Mouse (Mus musculus) testis, adult 2 months (tissue): ENCODE data around the gene Rgs9. TPM values are rescaled to one million over a fixed set of nuclear protein-coding genes. Genes with fewer than 3 reads are reported as not detected.

Source experiments
- H3K27ac ChIP-seq: fragments of 200-500 bp; 2 replicates; pipeline ENCODE4 v1.5.1; 2012; ENCODE audit warnings: low read depth, low read length; ENCODE audit not compliant: control insufficient read depth, insufficient read depth
- H3K27me3 ChIP-seq: fragments of 200-500 bp; 2 replicates; pipeline ENCODE4 v1.6.1; 2012; ENCODE audit warnings: mild to moderate bottlenecking, low read length, moderate library complexity; ENCODE audit not compliant: control insufficient read depth, insufficient read depth
- H3K36me3 ChIP-seq: fragments of 200-500 bp; 2 replicates; pipeline ENCODE4 v1.6.1; 2012; ENCODE audit warnings: mild to moderate bottlenecking, low read length; ENCODE audit not compliant: control insufficient read depth, insufficient read depth
- H3K4me1 ChIP-seq: fragments of 200-500 bp; 2 replicates; pipeline ENCODE4 v1.6.1; 2012; ENCODE audit warnings: low read length; ENCODE audit not compliant: control insufficient read depth, insufficient read depth
- H3K4me3 ChIP-seq: fragments of 200-500 bp; 2 replicates; pipeline ENCODE4 v1.5.1; 2012; ENCODE audit warnings: low read depth, mild to moderate bottlenecking, low read length, moderate library complexity, mixed read lengths; ENCODE audit not compliant: control insufficient read depth
- CTCF ChIP-seq: fragments of 200-500 bp; IDR thresholded peaks from 2 replicates; pipeline ENCODE4 v1.5.1; 2012; ENCODE audit warnings: low read depth, mild to moderate bottlenecking, inconsistent platforms, low read length, moderate library complexity; ENCODE audit not compliant: control insufficient read depth, insufficient read depth, insufficient replicate concordance
- POLR2A ChIP-seq: fragments of 200-500 bp; IDR thresholded peaks from 2 replicates; pipeline ENCODE4 v1.6.1; 2012; ENCODE audit warnings: low read depth, mild to moderate bottlenecking, inconsistent platforms, low read length, moderate library complexity; ENCODE audit not compliant: control insufficient read depth
- polyA plus RNA-seq: library from polyadenylated mRNA; depleted of rRNA; stranded (reverse); fragments of >200 nt; gene quantifications from 2 replicates; pipeline ENCODE4 v1.2.3, GENCODE M21; 2012

Gene Rgs9
- polyA plus RNA-seq, 1 experiment, result 0.78 TPM

DNA sequence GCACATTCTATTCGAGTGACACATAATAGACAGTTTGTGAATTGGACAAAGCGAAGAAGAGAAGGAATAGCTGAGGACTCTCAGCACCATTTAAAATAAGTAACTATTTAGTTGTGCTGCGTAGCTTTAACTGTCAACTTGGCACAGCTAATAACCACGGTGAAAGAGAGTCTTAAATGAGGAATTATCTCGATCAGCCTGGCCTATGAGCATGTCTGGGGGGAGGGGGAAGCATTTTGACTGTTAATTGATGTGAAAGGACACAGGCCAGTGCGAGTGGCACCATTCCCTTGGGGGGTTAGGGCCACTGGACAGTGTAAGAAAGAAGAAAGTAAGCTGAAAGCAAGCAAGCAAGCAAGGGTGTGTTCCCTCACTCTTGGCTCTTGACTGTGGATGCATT lies 38.0 kb upstream of the Rgs9 start:
- Histone ChIP-seq H3K27ac (no peak overlapping the region), H3K4me1 (peaks cover 7% of the 10 kb centered on the region), H3K27me3 (no peaks in the 10 kb centered on the region), H3K36me3 (no peaks in the 10 kb centered on the region), H3K4me3 (no peak overlapping the region)
- TF ChIP-seq CTCF (no peak), POLR2A (no peak)

DNA sequence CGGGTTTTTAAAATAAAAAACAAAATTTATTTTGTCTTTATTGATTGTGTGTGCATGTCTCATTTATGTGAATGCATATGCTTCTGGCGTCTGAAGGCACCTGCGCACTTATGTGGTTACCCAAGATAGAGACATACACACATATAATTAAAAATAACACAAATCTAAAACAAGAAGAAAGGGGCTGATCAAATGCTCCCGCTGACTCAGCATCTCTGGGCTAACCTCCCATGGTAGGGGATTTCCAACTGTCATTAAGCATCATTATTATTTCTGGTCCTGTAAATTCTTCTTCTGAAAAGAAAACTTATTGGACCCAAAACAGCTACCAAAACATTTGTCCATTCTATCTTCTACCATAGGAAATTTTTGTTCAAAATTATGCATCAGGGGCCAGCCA lies 36.8 kb upstream of the Rgs9 start:
- Histone ChIP-seq H3K27ac (no peak overlapping the region), H3K27me3 (no peaks in the 10 kb centered on the region), H3K4me1 (peaks cover 7% of the 10 kb centered on the region), H3K36me3 (no peaks in the 10 kb centered on the region), H3K4me3 (no peak overlapping the region)
- TF ChIP-seq CTCF (no peak), POLR2A (no peak)

DNA sequence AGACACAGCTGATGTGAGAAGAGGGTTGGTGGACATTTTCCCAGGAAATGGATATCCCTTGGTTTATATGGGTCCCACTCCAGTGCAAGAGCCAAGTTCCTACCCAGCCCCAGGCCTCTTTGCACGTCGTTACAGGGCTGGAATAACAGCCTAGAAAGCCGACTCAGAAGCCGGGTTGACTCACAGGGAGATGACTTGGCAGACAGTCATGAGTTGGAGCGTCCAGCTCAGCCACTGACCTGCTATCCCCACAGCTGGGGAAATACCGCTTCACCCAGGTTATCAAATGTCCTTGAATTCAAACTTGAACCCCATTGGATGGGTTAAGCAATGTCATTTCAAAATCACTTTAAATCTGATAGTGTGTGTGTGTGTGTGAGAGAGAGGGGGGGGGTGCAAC lies 34.8 kb upstream of the Rgs9 start:
- Histone ChIP-seq H3K27ac (no peak overlapping the region), H3K36me3 (no peaks in the 10 kb centered on the region), H3K4me1 (peaks cover 7% of the 10 kb centered on the region), H3K27me3 (no peaks in the 10 kb centered on the region), H3K4me3 (no peak overlapping the region)
- TF ChIP-seq CTCF, result no peak
- TF ChIP-seq POLR2A, result no peak

DNA sequence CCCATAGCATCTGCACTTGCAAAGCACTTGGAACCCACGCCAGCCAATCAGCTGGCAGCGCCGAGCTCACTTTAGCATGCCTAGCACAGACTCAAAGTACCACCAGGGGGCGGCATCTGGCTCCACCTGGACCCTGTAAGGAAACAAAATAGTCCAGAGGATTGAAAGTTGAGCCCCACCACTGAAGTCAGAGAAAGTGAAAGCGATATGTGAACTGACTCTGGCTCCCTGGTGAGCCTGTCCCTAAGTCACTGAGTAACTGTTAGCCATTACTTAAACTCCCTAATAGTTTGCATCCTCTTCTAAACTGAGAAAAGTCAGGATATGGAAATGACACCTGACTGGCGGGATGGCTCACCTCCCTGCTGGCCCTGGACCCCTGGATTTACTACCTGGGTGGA lies 33.5 kb upstream of the Rgs9 start:
- H3K27me3 ChIP-seq, result no peaks in the 10 kb centered on the region
- H3K36me3 ChIP-seq, result no peaks in the 10 kb centered on the region
- peaks cover 7% of the 10 kb centered on the region for H3K4me1 ChIP-seq
- TF ChIP-seq CTCF, result peak; percentile 74
- no peak for TF ChIP-seq POLR2A
- H3K4me3 ChIP-seq, result peak overlapping the region; percentile 42; the same call in 1 of the 2 replicates
- no peak overlapping the region for H3K27ac ChIP-seq

DNA sequence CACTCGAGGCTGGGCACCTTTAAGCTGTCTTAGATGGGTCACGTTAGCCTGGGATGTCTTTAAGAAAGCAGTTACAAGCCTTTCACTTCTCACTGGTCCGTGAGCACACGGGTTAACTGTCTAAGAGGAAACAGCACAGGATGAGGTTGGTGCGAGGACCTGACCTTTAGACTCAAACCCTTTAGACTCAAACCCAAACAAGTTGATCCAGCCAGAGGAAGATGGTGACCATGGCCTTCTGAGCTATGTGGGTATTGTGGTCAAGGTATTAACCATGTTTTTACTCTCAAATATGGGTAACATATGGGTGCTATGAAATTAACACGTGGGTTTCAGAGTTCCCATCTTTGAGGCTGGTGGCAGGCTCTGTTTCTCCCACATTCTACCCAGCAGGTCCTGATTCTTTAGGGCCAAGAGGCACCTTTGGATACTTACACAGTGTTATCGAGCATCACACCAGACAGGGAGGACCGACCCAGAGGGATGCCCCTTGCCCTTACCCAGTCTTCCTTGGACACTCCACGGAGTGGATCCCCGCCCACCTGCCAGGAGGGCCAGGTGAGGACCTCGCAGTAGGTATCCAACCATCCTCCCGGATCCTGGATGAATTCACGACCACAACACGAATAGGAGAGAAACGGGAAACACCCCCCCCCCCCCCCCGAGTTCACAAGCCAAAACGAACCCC lies 32.9 kb upstream of the Rgs9 start:
- Histone ChIP-seq H3K4me3 (no peak overlapping the region), H3K27ac (no peak overlapping the region), H3K27me3 (no peaks in the 10 kb centered on the region), H3K36me3 (no peaks in the 10 kb centered on the region), H3K4me1 (peaks cover 7% of the 10 kb centered on the region)
- no peak for TF ChIP-seq POLR2A
- no peak for TF ChIP-seq CTCF

DNA sequence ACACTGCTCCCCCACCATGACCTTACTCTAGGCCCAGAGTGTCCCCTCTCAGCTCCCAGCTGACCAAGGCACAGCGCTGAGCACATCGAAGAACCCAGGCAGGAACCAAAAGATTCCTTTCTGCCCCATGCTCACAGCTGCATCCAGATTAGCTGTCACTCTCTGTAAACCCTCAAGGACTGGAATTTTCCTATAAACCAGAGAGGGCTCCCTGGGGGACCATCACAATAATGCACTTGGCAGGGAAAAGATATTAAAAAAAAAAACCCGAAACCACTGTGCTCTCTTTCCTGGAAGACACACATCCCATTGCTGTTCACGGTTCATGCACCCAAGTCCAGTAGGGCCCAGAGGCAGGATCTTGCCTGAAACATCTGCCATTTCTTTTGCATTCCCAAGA lies 31.4 kb upstream of the Rgs9 start:
- Histone ChIP-seq H3K36me3 (no peaks in the 10 kb centered on the region), H3K4me3 (no peak overlapping the region), H3K4me1 (peaks cover 7% of the 10 kb centered on the region), H3K27me3 (no peaks in the 10 kb centered on the region), H3K27ac (no peak overlapping the region)
- TF ChIP-seq CTCF, result no peak
- no peak for TF ChIP-seq POLR2A

GRCm38 (mm10) chr11:109327952-109328351 lies 30.0 kb upstream of the Rgs9 start:
- peaks cover 11% of the 10 kb centered on the region for H3K4me1 ChIP-seq
- no peak overlapping the region for H3K27ac ChIP-seq
- no peak overlapping the region for H3K4me3 ChIP-seq
- H3K36me3 ChIP-seq, result no peaks in the 10 kb centered on the region
- no peaks in the 10 kb centered on the region for H3K27me3 ChIP-seq
- no peak for TF ChIP-seq POLR2A
- TF ChIP-seq CTCF, result no peak

GRCm38 (mm10) chr11:109327381-109327780 lies 29.5 kb upstream of the Rgs9 start:
- TF ChIP-seq CTCF (no peak), POLR2A (no peak)
- Histone ChIP-seq H3K27me3 (no peaks in the 10 kb centered on the region), H3K4me3 (no peak overlapping the region), H3K4me1 (peaks cover 11% of the 10 kb centered on the region), H3K36me3 (no peaks in the 10 kb centered on the region), H3K27ac (no peak overlapping the region)
